Mouse (Mus musculus): ENCODE measurements at regions not wholly inside any gene's neighbourhood (a gene's known extent, or its start where the extent isn't known, plus 50 kb on each side); places are given as distances from the start of the nearest gene placed in this dataset.

GRCm38 (mm10) chr3:17865112-17865511 is 83.1 kb upstream of the Cypt12 start:
- TF ChIP-seq CTCF (IDR thresholded peaks at IDR 0.05 in 2 of 3, conservative IDR thresholded peaks at IDR 0.05 in 1 of 3; ENCODE audit: control insufficient read depth in 1 of 3, insufficient read depth in 1 of 3, low read depth in 2 of 3, low read length in 3 of 3, poor library complexity in 1 of 3, severe bottlenecking in 1 of 3) (no peak), KAT2A (conservative IDR thresholded peaks at IDR 0.05; ENCODE audit: low read depth, low read length) (no peak), NRF1 (IDR thresholded peaks at IDR 0.05; ENCODE audit: insufficient read depth, low read depth, low read length, poor library complexity, severe bottlenecking) (no peak), RAD21 (IDR thresholded peaks at IDR 0.05; ENCODE audit: low read depth, low read length) (no peak), SIN3A (IDR thresholded peaks at IDR 0.05; ENCODE audit: low read length) (no peak), MAZ (IDR thresholded peaks at IDR 0.05; ENCODE audit: low read depth, low read length) (no peak), UBTF (IDR thresholded peaks at IDR 0.05; ENCODE audit: borderline replicate concordance, insufficient read depth, low read depth, low read length) (no peak), E2F4 (IDR thresholded peaks at IDR 0.05; ENCODE audit: borderline replicate concordance, low read depth, low read length) (no peak), GATA1 (IDR thresholded peaks at IDR 0.05; ENCODE audit: low read depth, low read length) (no peak), ZKSCAN1 (IDR thresholded peaks at IDR 0.05; ENCODE audit: low read depth, low read length) (no peak), USF1 (IDR thresholded peaks at IDR 0.05; ENCODE audit: low read depth, low read length) (no peak), ELF1 (IDR thresholded peaks at IDR 0.05; ENCODE audit: low read depth, low read length) (no peak)
